Mouse (Mus musculus) liver, embryonic 14.5 days (tissue): ENCODE results near the gene Btbd10. TPM values are rescaled to one million over a fixed set of nuclear protein-coding genes. Genes with fewer than 3 reads are reported as not detected.

Experiments
- ATAC-seq: fragments of 200-750 bp; cut with Nextera tagmentation; 2 replicates; pipeline ENCODE4 v1.8.0; 2017; ENCODE audit warnings: moderate number of reproducible peaks, mild to moderate bottlenecking, moderate library complexity; ENCODE audit not compliant: insufficient read depth
- DNase-seq, 3 experiments: peaks; one replicate each; pipeline ENCODE4 v3.0.0-alpha.2; 2012 to 2013; ENCODE audit warnings: low read depth in 3 of 3, low spot score in 3 of 3
- H3K27ac ChIP-seq: fragments of 300-500 bp; sonication (generic); 2 replicates; pipeline ENCODE4 v1.5.1; 2014; ENCODE audit warnings: moderate library complexity, mild to moderate bottlenecking, control low read depth, inconsistent platforms
- H3K27me3 ChIP-seq: fragments of 300-500 bp; sonication (generic); 2 replicates; pipeline ENCODE4 v1.6.1; 2014; ENCODE audit warnings: mild to moderate bottlenecking, low read length, moderate library complexity; ENCODE audit not compliant: control insufficient read depth, insufficient read depth
- H3K36me3 ChIP-seq: fragments of 300-500 bp; sonication (generic); replicated peaks from 2 replicates; pipeline ENCODE4 v1.6.1; 2014; ENCODE audit warnings: low read depth; ENCODE audit not compliant: control insufficient read depth, insufficient read depth
- H3K4me1 ChIP-seq, 2 experiments: fragments of 200-500 bp in 1 of 2; fragments of 300-500 bp in 1 of 2; sonication (generic) in 1 of 2; replicated peaks; 2 replicates each; pipeline ENCODE4 v1.6.1; 2012 to 2014; ENCODE audit warnings: antibody characterized with exemption in 1 of 2, inconsistent platforms in 1 of 2, low read length in 1 of 2; ENCODE audit not compliant: control insufficient read depth in 2 of 2, insufficient read depth in 2 of 2
- H3K4me2 ChIP-seq: fragments of 300-500 bp; sonication (generic); 2 replicates; pipeline ENCODE4 v1.6.1; 2014; ENCODE audit warnings: low read depth, mild to moderate bottlenecking, control low read depth, moderate library complexity
- H3K4me3 ChIP-seq, 2 experiments: fragments of 200-500 bp in 1 of 2; fragments of 300-500 bp in 1 of 2; sonication (generic) in 1 of 2; 2 replicates each; pipeline ENCODE4 v1.5.1; 2012 to 2014; ENCODE audit warnings: low read depth in 2 of 2, low read length in 2 of 2, mild to moderate bottlenecking in 2 of 2, control low read depth in 1 of 2, inconsistent platforms in 1 of 2, moderate library complexity in 1 of 2; ENCODE audit not compliant: insufficient read depth in 1 of 2
- H3K9ac ChIP-seq: fragments of 300-500 bp; sonication (generic); replicated peaks from 2 replicates; pipeline ENCODE4 v1.6.1; 2014; ENCODE audit warnings: mild to moderate bottlenecking, control low read depth, moderate library complexity
- H3K9me3 ChIP-seq: fragments of 300-500 bp; sonication (generic); 2 replicates; pipeline ENCODE4 v1.6.1; 2016; ENCODE audit warnings: low read length, mixed read lengths; ENCODE audit not compliant: control insufficient read depth
- CTCF ChIP-seq: IDR thresholded peaks from 2 replicates; pipeline ENCODE4 v1.5.1; 2016; ENCODE audit warnings: antibody characterized with exemption, low read depth, control low read depth
- EP300 ChIP-seq: IDR thresholded peaks from 2 replicates; pipeline ENCODE4 v1.6.1; 2016; ENCODE audit warnings: antibody characterized with exemption, low read depth
- WGBS: fragments of 180-500 bp; shearing (Covaris S2); extraction: QIAGEN DNeasy Blood & Tissue Kit; methylation state at CpG from one replicate; pipeline ENCODE4 v1.1.7; 2014; ENCODE audit not compliant: insufficient replicate concordance; 5-methylcytosine and 5-hydroxymethylcytosine counted together
- polyA plus RNA-seq, 2 experiments: library from polyadenylated mRNA; depleted of rRNA in 1 of 2; stranded (reverse) in 1 of 2; unstranded in 1 of 2; fragments of >200 nt; fragmentation: Nextera tagmentation in 1 of 2; extraction: Ambion mirVana in 1 of 2; gene quantifications; 2 replicates each; pipeline versions ENCODE4 v1.2.1 to v1.2.3; 2012 to 2014

Btbd10 gene
- polyA plus RNA-seq, 2 experiments: 5.1 to 8.1 TPM

- H3K4me2 ChIP-seq: no peak overlapping the region
- no peaks in the 10 kb centered on the region for H3K4me1 ChIP-seq
- no peak overlapping the region for H3K27ac ChIP-seq
- no peak for TF ChIP-seq EP300
- TF ChIP-seq CTCF: no peak
- H3K36me3 ChIP-seq: no peaks in the 10 kb centered on the region
- no peaks in the 10 kb centered on the region for H3K9me3 ChIP-seq
- H3K4me3 ChIP-seq: no peak overlapping the region
- no peak overlapping the region for H3K9ac ChIP-seq
- WGBS: 58% methylated on average over 8 of the region's 8 CpGs
- no peak for DNase-seq
- ATAC-seq: no peak
- no peaks in the 10 kb centered on the region for H3K27me3 ChIP-seq
Measured at GRCm38 (mm10) chr7:113335250-113335649, 33.9 kb downstream of the Btbd10 start.

DNA sequence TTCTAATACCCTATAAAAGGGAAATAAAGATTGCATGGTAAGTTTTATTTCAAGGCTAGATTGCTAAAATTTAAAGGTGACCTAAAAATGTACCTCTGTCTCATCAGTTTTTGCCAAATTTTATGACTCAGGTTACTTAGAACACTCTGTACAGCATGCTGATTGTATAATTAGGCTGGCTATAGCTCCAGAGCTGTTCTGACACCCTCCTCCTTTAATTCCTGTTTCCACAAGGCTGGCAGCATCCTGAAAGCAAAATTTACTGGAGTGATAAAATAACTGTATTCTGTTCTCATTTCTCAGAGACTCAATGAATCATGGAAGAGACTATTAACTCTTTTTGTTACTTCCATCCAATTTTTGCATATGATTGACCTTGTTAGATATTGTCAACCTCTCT, 35.2 kb downstream of the Btbd10 start:
- no peak overlapping the region for H3K4me3 ChIP-seq
- no peaks in the 10 kb centered on the region for H3K27me3 ChIP-seq
- no peaks in the 10 kb centered on the region for H3K9me3 ChIP-seq
- DNase-seq (no peak), ATAC-seq (no peak)
- TF ChIP-seq EP300: no peak
- TF ChIP-seq CTCF: no peak
- H3K27ac ChIP-seq: no peak overlapping the region
- H3K36me3 ChIP-seq: no peaks in the 10 kb centered on the region
- no peak overlapping the region for H3K4me2 ChIP-seq
- H3K9ac ChIP-seq: no peak overlapping the region
- H3K4me1 ChIP-seq: no peaks in the 10 kb centered on the region

- Histone ChIP-seq H3K4me3 (no peak overlapping the region), H3K9me3 (no peaks in the 10 kb centered on the region), H3K9ac (no peak overlapping the region), H3K27me3 (no peaks in the 10 kb centered on the region), H3K4me1 (no peaks in the 10 kb centered on the region), H3K36me3 (no peaks in the 10 kb centered on the region), H3K4me2 (no peak overlapping the region), H3K27ac (no peak overlapping the region)
- WGBS: 37% methylated on average over 1 of the region's 1 CpGs
- DNase-seq: no peak
- no peak for TF ChIP-seq EP300
- TF ChIP-seq CTCF: no peak
- no peak for ATAC-seq
Measured at GRCm38 (mm10) chr7:113320128-113320527, 49.1 kb downstream of the Btbd10 start.

- 31% methylated on average over 2 of the region's 2 CpGs for WGBS
- peak in 2 of 3 experiments; percentile 16 to 22 for DNase-seq
- Histone ChIP-seq H3K9ac (no peak overlapping the region), H3K4me1 (no peaks in the 10 kb centered on the region), H3K36me3 (no peaks in the 10 kb centered on the region), H3K9me3 (no peaks in the 10 kb centered on the region), H3K4me2 (no peak overlapping the region), H3K27me3 (no peaks in the 10 kb centered on the region), H3K4me3 (no peak overlapping the region), H3K27ac (no peak overlapping the region)
- TF ChIP-seq CTCF (peak; percentile 72), EP300 (no peak)
- ATAC-seq: 0 out of 2 replicates have a peak, but pooled peaks have one; percentile 41
Measured at GRCm38 (mm10) chr7:113311784-113312183, 57.4 kb downstream of the Btbd10 start.

GRCm38 (mm10) chr7:113310136-113310535, 59.1 kb downstream of the Btbd10 start:
- Histone ChIP-seq H3K4me3 (no peak overlapping the region), H3K4me2 (no peak overlapping the region), H3K27ac (no peak overlapping the region), H3K36me3 (no peaks in the 10 kb centered on the region), H3K4me1 (no peaks in the 10 kb centered on the region), H3K9me3 (no peaks in the 10 kb centered on the region), H3K27me3 (no peaks in the 10 kb centered on the region), H3K9ac (no peak overlapping the region)
- ATAC-seq: no peak
- WGBS: 83% methylated on average over 3 of the region's 3 CpGs
- DNase-seq: no peak
- TF ChIP-seq CTCF (no peak), EP300 (no peak)

- Histone ChIP-seq H3K4me2 (no peak overlapping the region), H3K9ac (no peak overlapping the region), H3K27ac (no peak overlapping the region), H3K4me1 (peaks cover 14 to 33% of the 10 kb centered on the region in 2 experiments), H3K9me3 (no peaks in the 10 kb centered on the region), H3K27me3 (no peaks in the 10 kb centered on the region), H3K4me3 (no peak overlapping the region), H3K36me3 (no peaks in the 10 kb centered on the region; the same call in 1 of the 2 replicates)
- WGBS: 55% methylated on average over 4 of the region's 4 CpGs
- DNase-seq (no peak), ATAC-seq (no peak)
- no peak for TF ChIP-seq EP300
- TF ChIP-seq CTCF: no peak
Measured at GRCm38 (mm10) chr7:113297813-113298212, 71.4 kb downstream of the Btbd10 start.
